Mouse (Mus musculus): ENCODE data around the gene Parp16. TPM values are rescaled to one million over a fixed set of nuclear protein-coding genes. Genes with fewer than 3 reads are reported as not detected.

Gene Parp16
- polyA plus RNA-seq, 1 experiment from 2014 or later = 6.0 TPM

GRCm38 (mm10) chr9:65238191-65238760 is 43.1 kb downstream of the Parp16 start:
- WGBS = 29% methylated on average over 13 of the region's 13 CpGs
- H3K9me3 ChIP-seq (ENCODE audit: control insufficient read depth, low read depth, low read length) = no peaks in the 10 kb centered on the region
- no peak for ATAC-seq (ENCODE audit: insufficient number of reproducible peaks, insufficient read depth, low FRiP score, low read depth)
- H3K27me3 ChIP-seq (ENCODE audit: control insufficient read depth, insufficient read depth, low read length) = no peaks in the 10 kb centered on the region
- no peak overlapping the region for H3K4me2 ChIP-seq (replicated peaks; ENCODE audit: low read depth, low read length)
- H3K9ac ChIP-seq (replicated peaks; ENCODE audit: low read depth, low read length) = no peak overlapping the region
- H3K4me1 ChIP-seq (ENCODE audit: control insufficient read depth, insufficient read depth, low read length) = peaks cover 17% of the 10 kb centered on the region
- no peaks in the 10 kb centered on the region for H3K36me3 ChIP-seq (ENCODE audit: control insufficient read depth, insufficient read depth, low read length)
- H3K4me3 ChIP-seq (ENCODE audit: low read depth, low read length) = no peak overlapping the region
- peak overlapping the region; percentile 62; the same call in 1 of the 2 replicates for H3K27ac ChIP-seq (ENCODE audit: low read length)

GRCm38 (mm10) chr9:65239176-65239575 is 44.0 kb downstream of the Parp16 start:
- Histone ChIP-seq H3K9ac (replicated peaks; ENCODE audit: low read depth, low read length) (no peak overlapping the region), H3K4me3 (ENCODE audit: low read depth, low read length) (no peak overlapping the region), H3K9me3 (ENCODE audit: control insufficient read depth, low read depth, low read length) (no peaks in the 10 kb centered on the region), H3K4me2 (replicated peaks; ENCODE audit: low read depth, low read length) (no peak overlapping the region), H3K27ac (ENCODE audit: low read length) (no peak overlapping the region), H3K36me3 (ENCODE audit: control insufficient read depth, insufficient read depth, low read length) (no peaks in the 10 kb centered on the region), H3K27me3 (ENCODE audit: control insufficient read depth, insufficient read depth, low read length) (no peaks in the 10 kb centered on the region), H3K4me1 (ENCODE audit: control insufficient read depth, insufficient read depth, low read length) (peaks cover 26% of the 10 kb centered on the region)
- WGBS = 70% methylated on average over 4 of the region's 4 CpGs
- ATAC-seq (ENCODE audit: insufficient number of reproducible peaks, insufficient read depth, low FRiP score, low read depth) = no peak

DNA sequence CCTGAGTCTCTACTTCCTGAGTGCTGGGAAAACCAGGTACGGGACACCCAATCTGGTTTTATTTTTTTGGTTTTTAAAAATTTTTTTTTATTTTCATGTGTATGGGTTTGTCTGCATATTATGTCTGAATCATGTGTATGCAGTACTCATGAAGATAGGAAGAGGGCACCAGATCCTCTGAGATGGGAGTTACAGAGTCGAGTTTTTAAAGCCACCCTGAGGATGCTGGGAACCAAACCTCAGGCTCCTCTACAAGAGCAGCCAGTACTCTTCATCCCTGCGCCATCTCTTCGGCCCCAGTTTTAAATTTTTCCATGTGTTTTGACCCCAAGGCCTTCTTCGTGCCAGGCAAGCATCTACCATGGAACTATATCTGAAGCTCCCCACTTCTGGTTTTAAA is 44.6 kb downstream of the Parp16 start:
- 90% methylated on average over 5 of the region's 5 CpGs for WGBS
- Histone ChIP-seq H3K4me3 (ENCODE audit: low read depth, low read length) (no peak overlapping the region), H3K27ac (ENCODE audit: low read length) (no peak overlapping the region), H3K36me3 (ENCODE audit: control insufficient read depth, insufficient read depth, low read length) (no peaks in the 10 kb centered on the region), H3K4me2 (replicated peaks; ENCODE audit: low read depth, low read length) (no peak overlapping the region), H3K9me3 (ENCODE audit: control insufficient read depth, low read depth, low read length) (no peaks in the 10 kb centered on the region), H3K4me1 (ENCODE audit: control insufficient read depth, insufficient read depth, low read length) (peaks cover 28% of the 10 kb centered on the region), H3K9ac (replicated peaks; ENCODE audit: low read depth, low read length) (no peak overlapping the region), H3K27me3 (ENCODE audit: control insufficient read depth, insufficient read depth, low read length) (no peaks in the 10 kb centered on the region)
- no peak for ATAC-seq (ENCODE audit: insufficient number of reproducible peaks, insufficient read depth, low FRiP score, low read depth)

DNA sequence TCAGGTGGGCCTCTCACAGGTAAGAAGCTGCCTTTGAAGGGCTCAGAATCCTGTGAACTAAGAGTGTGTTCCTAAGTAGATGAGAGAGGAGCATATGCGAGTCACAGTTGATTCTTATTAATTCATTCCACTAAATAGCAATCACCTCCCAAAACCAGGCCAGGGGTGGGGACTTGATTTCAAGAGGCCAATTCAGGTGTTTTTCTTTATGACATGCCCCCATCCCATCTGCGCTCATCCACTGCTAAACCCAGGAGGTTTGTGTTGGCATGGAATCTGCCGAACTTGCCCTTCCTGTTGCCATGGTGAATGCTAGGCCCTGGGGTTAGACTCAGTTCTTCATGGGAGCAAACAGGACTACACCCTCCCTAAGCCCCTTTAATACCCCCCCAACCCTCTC is 45.4 kb downstream of the Parp16 start:
- ATAC-seq (ENCODE audit: insufficient number of reproducible peaks, insufficient read depth, low FRiP score, low read depth) = no peak
- 77% methylated on average over 3 of the region's 3 CpGs for WGBS
- no peak overlapping the region for H3K27ac ChIP-seq (ENCODE audit: low read length)
- H3K4me1 ChIP-seq (ENCODE audit: control insufficient read depth, insufficient read depth, low read length) = peaks cover 28% of the 10 kb centered on the region
- H3K36me3 ChIP-seq (ENCODE audit: control insufficient read depth, insufficient read depth, low read length) = no peaks in the 10 kb centered on the region
- no peaks in the 10 kb centered on the region for H3K27me3 ChIP-seq (ENCODE audit: control insufficient read depth, insufficient read depth, low read length)
- H3K9me3 ChIP-seq (ENCODE audit: control insufficient read depth, low read depth, low read length) = no peaks in the 10 kb centered on the region
- no peak overlapping the region for H3K9ac ChIP-seq (replicated peaks; ENCODE audit: low read depth, low read length)
- no peak overlapping the region for H3K4me3 ChIP-seq (ENCODE audit: low read depth, low read length)
- H3K4me2 ChIP-seq (replicated peaks; ENCODE audit: low read depth, low read length) = no peak overlapping the region

DNA sequence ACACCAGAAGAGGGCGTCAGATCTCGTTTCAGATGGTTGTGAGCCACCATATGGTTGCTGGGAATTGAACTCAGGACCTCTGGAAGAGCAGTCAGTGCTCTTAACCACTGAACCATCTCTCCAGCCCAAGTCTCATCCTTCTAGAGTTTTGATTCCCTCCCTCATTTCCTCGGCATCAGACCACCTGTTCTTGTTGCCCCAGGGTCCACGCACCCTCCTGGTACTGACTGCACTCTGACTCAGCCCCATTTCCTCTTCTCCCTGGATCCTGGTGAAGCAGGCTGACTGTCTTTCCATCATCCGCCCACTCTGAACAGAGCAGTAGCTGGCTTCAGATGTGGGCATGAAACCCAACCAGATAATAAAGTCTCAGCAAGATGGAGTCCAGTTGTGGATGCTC is 46.8 kb downstream of the Parp16 start:
- WGBS = 57% methylated on average over 5 of the region's 5 CpGs
- ATAC-seq (ENCODE audit: insufficient number of reproducible peaks, insufficient read depth, low FRiP score, low read depth) = no peak
- Histone ChIP-seq H3K9me3 (ENCODE audit: control insufficient read depth, low read depth, low read length) (no peaks in the 10 kb centered on the region), H3K4me1 (ENCODE audit: control insufficient read depth, insufficient read depth, low read length) (peaks cover 28% of the 10 kb centered on the region), H3K36me3 (ENCODE audit: control insufficient read depth, insufficient read depth, low read length) (no peaks in the 10 kb centered on the region), H3K27ac (ENCODE audit: low read length) (no peak overlapping the region), H3K4me2 (replicated peaks; ENCODE audit: low read depth, low read length) (no peak overlapping the region), H3K9ac (replicated peaks; ENCODE audit: low read depth, low read length) (no peak overlapping the region), H3K4me3 (ENCODE audit: low read depth, low read length) (no peak overlapping the region), H3K27me3 (ENCODE audit: control insufficient read depth, insufficient read depth, low read length) (no peaks in the 10 kb centered on the region)

GRCm38 (mm10) chr9:65243249-65243648 is 48.1 kb downstream of the Parp16 start:
- 33% methylated on average over 4 of the region's 4 CpGs for WGBS
- Histone ChIP-seq H3K4me3 (ENCODE audit: low read depth, low read length) (no peak overlapping the region), H3K9ac (replicated peaks; ENCODE audit: low read depth, low read length) (no peak overlapping the region), H3K27ac (ENCODE audit: low read length) (peak overlapping the region; percentile 48; the same call in 1 of the 2 replicates), H3K36me3 (ENCODE audit: control insufficient read depth, insufficient read depth, low read length) (no peaks in the 10 kb centered on the region), H3K9me3 (ENCODE audit: control insufficient read depth, low read depth, low read length) (no peaks in the 10 kb centered on the region), H3K4me1 (ENCODE audit: control insufficient read depth, insufficient read depth, low read length) (peaks cover 20% of the 10 kb centered on the region), H3K27me3 (ENCODE audit: control insufficient read depth, insufficient read depth, low read length) (no peaks in the 10 kb centered on the region), H3K4me2 (replicated peaks; ENCODE audit: low read depth, low read length) (no peak overlapping the region)
- ATAC-seq (ENCODE audit: insufficient number of reproducible peaks, insufficient read depth, low FRiP score, low read depth) = no peak

GRCm38 (mm10) chr9:65244036-65244806 is 49.1 kb downstream of the Parp16 start:
- WGBS = 32% methylated on average over 9 of the region's 9 CpGs
- H3K36me3 ChIP-seq (ENCODE audit: control insufficient read depth, insufficient read depth, low read length) = no peaks in the 10 kb centered on the region
- H3K9me3 ChIP-seq (ENCODE audit: control insufficient read depth, low read depth, low read length) = no peaks in the 10 kb centered on the region
- no peak overlapping the region for H3K4me2 ChIP-seq (replicated peaks; ENCODE audit: low read depth, low read length)
- no peak overlapping the region; the same call in 1 of the 2 replicates for H3K9ac ChIP-seq (replicated peaks; ENCODE audit: low read depth, low read length)
- H3K27ac ChIP-seq (ENCODE audit: low read length) = no peak overlapping the region
- no peak overlapping the region for H3K4me3 ChIP-seq (ENCODE audit: low read depth, low read length)
- H3K4me1 ChIP-seq (ENCODE audit: control insufficient read depth, insufficient read depth, low read length) = peaks cover 19% of the 10 kb centered on the region
- H3K27me3 ChIP-seq (ENCODE audit: control insufficient read depth, insufficient read depth, low read length) = no peaks in the 10 kb centered on the region
- ATAC-seq (ENCODE audit: insufficient number of reproducible peaks, insufficient read depth, low FRiP score, low read depth) = no peak

- Histone ChIP-seq H3K9me3 (ENCODE audit: control insufficient read depth, low read depth, low read length) (no peaks in the 10 kb centered on the region), H3K36me3 (ENCODE audit: control insufficient read depth, insufficient read depth, low read length) (no peaks in the 10 kb centered on the region), H3K4me1 (ENCODE audit: control insufficient read depth, insufficient read depth, low read length) (peaks cover 17% of the 10 kb centered on the region), H3K27ac (ENCODE audit: low read length) (no peak overlapping the region), H3K4me2 (replicated peaks; ENCODE audit: low read depth, low read length) (no peak overlapping the region), H3K27me3 (ENCODE audit: control insufficient read depth, insufficient read depth, low read length) (no peaks in the 10 kb centered on the region), H3K4me3 (ENCODE audit: low read depth, low read length) (no peak overlapping the region), H3K9ac (replicated peaks; ENCODE audit: low read depth, low read length) (no peak overlapping the region)
- no peak for ATAC-seq (ENCODE audit: insufficient number of reproducible peaks, insufficient read depth, low FRiP score, low read depth)
- 73% methylated on average over 16 of the region's 16 CpGs for WGBS
Measured at GRCm38 (mm10) chr9:65247502-65248376, 52.6 kb downstream of the Parp16 start.
